Mouse (Mus musculus): Measurements from ENCODE around the gene Rad51b. TPM values are rescaled to one million over a fixed set of nuclear protein-coding genes. Genes with fewer than 3 reads are reported as not detected.

Gene Rad51b
- polyA plus RNA-seq, 1 experiment from 2014 or later: 6.5 TPM

- Histone ChIP-seq H3K4me3 (ENCODE audit: low read depth, low read length) (no peak overlapping the region), H3K27me3 (ENCODE audit: control insufficient read depth, insufficient read depth, low read length) (no peaks in the 10 kb centered on the region), H3K36me3 (ENCODE audit: control insufficient read depth, insufficient read depth, low read length) (no peaks in the 10 kb centered on the region), H3K9ac (ENCODE audit: low read depth, low read length) (no peak overlapping the region), H3K4me1 (replicated peaks; ENCODE audit: control insufficient read depth, insufficient read depth, low read length) (no peaks in the 10 kb centered on the region), H3K4me2 (replicated peaks; ENCODE audit: low read depth, low read length) (no peak overlapping the region), H3K9me3 (ENCODE audit: control insufficient read depth, low read length) (peaks cover 8% of the 10 kb centered on the region), H3K27ac (ENCODE audit: low read depth, low read length) (no peak overlapping the region)
- ATAC-seq (ENCODE audit: low FRiP score) (no peak), DNase-seq (ENCODE audit: low spot score) (no peak)
These were observed 428.6 kb downstream of the Rad51b start for GRCm38 (mm10) chr12:79725711-79726110.

GRCm38 (mm10) chr12:79726116-79726515, 429.0 kb downstream of the Rad51b start:
- DNase-seq (ENCODE audit: low spot score): no peak
- WGBS: 86% methylated on average over 2 of the region's 2 CpGs
- Histone ChIP-seq H3K4me3 (ENCODE audit: low read depth, low read length) (no peak overlapping the region), H3K27me3 (ENCODE audit: control insufficient read depth, insufficient read depth, low read length) (no peaks in the 10 kb centered on the region), H3K4me2 (replicated peaks; ENCODE audit: low read depth, low read length) (no peak overlapping the region), H3K9me3 (ENCODE audit: control insufficient read depth, low read length) (peaks cover 8% of the 10 kb centered on the region), H3K36me3 (ENCODE audit: control insufficient read depth, insufficient read depth, low read length) (no peaks in the 10 kb centered on the region), H3K27ac (ENCODE audit: low read depth, low read length) (no peak overlapping the region), H3K4me1 (replicated peaks; ENCODE audit: control insufficient read depth, insufficient read depth, low read length) (no peaks in the 10 kb centered on the region), H3K9ac (ENCODE audit: low read depth, low read length) (no peak overlapping the region)
- no peak for ATAC-seq (ENCODE audit: low FRiP score)

GRCm38 (mm10) chr12:79726959-79727358, 429.9 kb downstream of the Rad51b start:
- DNase-seq (ENCODE audit: low spot score): no peak
- peaks cover 8% of the 10 kb centered on the region for H3K9me3 ChIP-seq (ENCODE audit: control insufficient read depth, low read length)
- no peak overlapping the region for H3K4me3 ChIP-seq (ENCODE audit: low read depth, low read length)
- no peaks in the 10 kb centered on the region for H3K4me1 ChIP-seq (replicated peaks; ENCODE audit: control insufficient read depth, insufficient read depth, low read length)
- no peaks in the 10 kb centered on the region for H3K36me3 ChIP-seq (ENCODE audit: control insufficient read depth, insufficient read depth, low read length)
- H3K27ac ChIP-seq (ENCODE audit: low read depth, low read length): no peak overlapping the region
- no peak for ATAC-seq (ENCODE audit: low FRiP score)
- no peaks in the 10 kb centered on the region for H3K27me3 ChIP-seq (ENCODE audit: control insufficient read depth, insufficient read depth, low read length)
- H3K9ac ChIP-seq (ENCODE audit: low read depth, low read length): no peak overlapping the region
- no peak overlapping the region for H3K4me2 ChIP-seq (replicated peaks; ENCODE audit: low read depth, low read length)

- Histone ChIP-seq H3K27ac (ENCODE audit: low read depth, low read length) (no peak overlapping the region), H3K4me1 (replicated peaks; ENCODE audit: control insufficient read depth, insufficient read depth, low read length) (no peaks in the 10 kb centered on the region)
These were observed 432.9 kb downstream of the Rad51b start for GRCm38 (mm10) chr12:79729926-79730506.

GRCm38 (mm10) chr12:79731905-79732304, 434.8 kb downstream of the Rad51b start:
- H3K4me2 ChIP-seq (replicated peaks; ENCODE audit: low read depth, low read length): no peak overlapping the region
- WGBS: 93% methylated on average over 6 of the region's 6 CpGs

More at GRCm38 (mm10) chr12:79729926-79730506, 432.9 kb downstream of the Rad51b start:
- Histone ChIP-seq H3K9ac (ENCODE audit: low read depth, low read length) (no peak overlapping the region), H3K36me3 (ENCODE audit: control insufficient read depth, insufficient read depth, low read length) (no peaks in the 10 kb centered on the region), H3K4me2 (replicated peaks; ENCODE audit: low read depth, low read length) (no peak overlapping the region), H3K9me3 (ENCODE audit: control insufficient read depth, low read length) (peaks cover 8% of the 10 kb centered on the region), H3K27me3 (ENCODE audit: control insufficient read depth, insufficient read depth, low read length) (no peaks in the 10 kb centered on the region), H3K4me3 (ENCODE audit: low read depth, low read length) (no peak overlapping the region)
- ATAC-seq (ENCODE audit: low FRiP score) (no peak), DNase-seq (ENCODE audit: low spot score) (no peak)
- 80% methylated on average over 5 of the region's 5 CpGs for WGBS

GRCm38 (mm10) chr12:79732355-79733115, 435.5 kb downstream of the Rad51b start:
- Histone ChIP-seq H3K9ac (ENCODE audit: low read depth, low read length) (no peak overlapping the region), H3K4me1 (replicated peaks; ENCODE audit: control insufficient read depth, insufficient read depth, low read length) (no peaks in the 10 kb centered on the region), H3K27me3 (ENCODE audit: control insufficient read depth, insufficient read depth, low read length) (no peaks in the 10 kb centered on the region), H3K4me2 (replicated peaks; ENCODE audit: low read depth, low read length) (no peak overlapping the region), H3K36me3 (ENCODE audit: control insufficient read depth, insufficient read depth, low read length) (no peaks in the 10 kb centered on the region), H3K27ac (ENCODE audit: low read depth, low read length) (peak overlapping the region; percentile 44; the same call in 1 of the 2 replicates), H3K9me3 (ENCODE audit: control insufficient read depth, low read length) (peaks cover 8% of the 10 kb centered on the region), H3K4me3 (ENCODE audit: low read depth, low read length) (no peak overlapping the region)
- ATAC-seq (ENCODE audit: low FRiP score): no peak
- 65% methylated on average over 12 of the region's 12 CpGs for whole genome bisulfite sequencing
- no peak for DNase-seq (ENCODE audit: low spot score)

More at GRCm38 (mm10) chr12:79731905-79732304, 434.8 kb downstream of the Rad51b start:
- ATAC-seq (ENCODE audit: low FRiP score) (no peak), DNase-seq (ENCODE audit: low spot score) (no peak)
- no peak overlapping the region for H3K9ac ChIP-seq (ENCODE audit: low read depth, low read length)
- H3K36me3 ChIP-seq (ENCODE audit: control insufficient read depth, insufficient read depth, low read length): no peaks in the 10 kb centered on the region
- H3K4me3 ChIP-seq (ENCODE audit: low read depth, low read length): no peak overlapping the region
- no peak overlapping the region for H3K27ac ChIP-seq (ENCODE audit: low read depth, low read length)
- H3K9me3 ChIP-seq (ENCODE audit: control insufficient read depth, low read length): peaks cover 8% of the 10 kb centered on the region
- no peaks in the 10 kb centered on the region for H3K27me3 ChIP-seq (ENCODE audit: control insufficient read depth, insufficient read depth, low read length)
- no peaks in the 10 kb centered on the region for H3K4me1 ChIP-seq (replicated peaks; ENCODE audit: control insufficient read depth, insufficient read depth, low read length)

- DNase-seq (ENCODE audit: low spot score) (no peak), ATAC-seq (ENCODE audit: low FRiP score) (no peak)
- Histone ChIP-seq H3K36me3 (ENCODE audit: control insufficient read depth, insufficient read depth, low read length) (no peaks in the 10 kb centered on the region), H3K4me2 (replicated peaks; ENCODE audit: low read depth, low read length) (no peak overlapping the region), H3K9me3 (ENCODE audit: control insufficient read depth, low read length) (no peaks in the 10 kb centered on the region), H3K27ac (ENCODE audit: low read depth, low read length) (no peak overlapping the region), H3K4me1 (replicated peaks; ENCODE audit: control insufficient read depth, insufficient read depth, low read length) (no peaks in the 10 kb centered on the region), H3K27me3 (ENCODE audit: control insufficient read depth, insufficient read depth, low read length) (no peaks in the 10 kb centered on the region), H3K4me3 (ENCODE audit: low read depth, low read length) (no peak overlapping the region), H3K9ac (ENCODE audit: low read depth, low read length) (no peak overlapping the region)
- WGBS: 89% methylated on average over 13 of the region's 13 CpGs
These were observed 438.3 kb downstream of the Rad51b start for GRCm38 (mm10) chr12:79735341-79735785.

GRCm38 (mm10) chr12:79735882-79736281, 438.8 kb downstream of the Rad51b start:
- H3K27me3 ChIP-seq (ENCODE audit: control insufficient read depth, insufficient read depth, low read length): no peaks in the 10 kb centered on the region
- 89% methylated on average over 4 of the region's 4 CpGs for WGBS

GRCm38 (mm10) chr12:79738700-79739099, 441.6 kb downstream of the Rad51b start:
- Histone ChIP-seq H3K4me1 (replicated peaks; ENCODE audit: control insufficient read depth, insufficient read depth, low read length) (no peaks in the 10 kb centered on the region), H3K4me3 (ENCODE audit: low read depth, low read length) (no peak overlapping the region), H3K27ac (ENCODE audit: low read depth, low read length) (no peak overlapping the region), H3K27me3 (ENCODE audit: control insufficient read depth, insufficient read depth, low read length) (no peaks in the 10 kb centered on the region), H3K9me3 (ENCODE audit: control insufficient read depth, low read length) (no peaks in the 10 kb centered on the region), H3K4me2 (replicated peaks; ENCODE audit: low read depth, low read length) (no peak overlapping the region), H3K36me3 (ENCODE audit: control insufficient read depth, insufficient read depth, low read length) (no peaks in the 10 kb centered on the region), H3K9ac (ENCODE audit: low read depth, low read length) (no peak overlapping the region)
- ATAC-seq (ENCODE audit: low FRiP score) (no peak), DNase-seq (ENCODE audit: low spot score) (no peak)

More at GRCm38 (mm10) chr12:79735882-79736281, 438.8 kb downstream of the Rad51b start:
- H3K4me1 ChIP-seq (replicated peaks; ENCODE audit: control insufficient read depth, insufficient read depth, low read length): no peaks in the 10 kb centered on the region
- H3K9ac ChIP-seq (ENCODE audit: low read depth, low read length): no peak overlapping the region
- DNase-seq (ENCODE audit: low spot score) (no peak), ATAC-seq (ENCODE audit: low FRiP score) (no peak)
- no peak overlapping the region for H3K4me2 ChIP-seq (replicated peaks; ENCODE audit: low read depth, low read length)
- H3K27ac ChIP-seq (ENCODE audit: low read depth, low read length): no peak overlapping the region
- no peaks in the 10 kb centered on the region for H3K9me3 ChIP-seq (ENCODE audit: control insufficient read depth, low read length)
- H3K4me3 ChIP-seq (ENCODE audit: low read depth, low read length): no peak overlapping the region
- no peaks in the 10 kb centered on the region for H3K36me3 ChIP-seq (ENCODE audit: control insufficient read depth, insufficient read depth, low read length)

Data from hindbrain, embryonic 11.5 days (tissue).